Mouse (Mus musculus) liver, embryonic 14.5 days (tissue): ENCODE data around the gene D7Ertd443e.

ENCODE experiments used
- CTCF ChIP-seq: IDR thresholded peaks from 2 replicates; pipeline ENCODE4 v1.5.1; 2016; ENCODE audit warnings: antibody characterized with exemption, low read depth, control low read depth
- EP300 ChIP-seq: IDR thresholded peaks from 2 replicates; pipeline ENCODE4 v1.6.1; 2016; ENCODE audit warnings: antibody characterized with exemption, low read depth

- TF ChIP-seq CTCF (no peak), EP300 (no peak)
Measured at GRCm38 (mm10) chr7:134372276-134372675, 13.2 kb downstream of the D7Ertd443e start.
